Mouse (Mus musculus) stomach, embryonic 15.5 days (tissue): ENCODE results near the gene Tmem43. TPM values are rescaled to one million over a fixed set of nuclear protein-coding genes. Genes with fewer than 3 reads are reported as not detected.

Experiments
- ATAC-seq: fragments of 200-750 bp; cut with Nextera tagmentation; 2 replicates; pipeline ENCODE4 v1.8.0; 2017; ENCODE audit warnings: low read depth, moderate number of reproducible peaks, moderate TSS enrichment; ENCODE audit not compliant: insufficient read depth, low FRiP score
- H3K27ac ChIP-seq: fragments of 300-500 bp; sonication (generic); 2 replicates; pipeline ENCODE4 v1.5.1; 2015; ENCODE audit warnings: mild to moderate bottlenecking, inconsistent platforms
- H3K27me3 ChIP-seq: fragments of 300-500 bp; sonication (generic); replicated peaks from 2 replicates; pipeline ENCODE4 v1.6.1; 2015; ENCODE audit warnings: inconsistent platforms
- H3K36me3 ChIP-seq: fragments of 300-500 bp; sonication (generic); 2 replicates; pipeline ENCODE4 v1.6.1; 2015; ENCODE audit warnings: inconsistent platforms
- H3K4me1 ChIP-seq: fragments of 300-500 bp; sonication (generic); 2 replicates; pipeline ENCODE4 v1.6.1; 2015; ENCODE audit warnings: inconsistent platforms
- H3K4me2 ChIP-seq: fragments of 300-500 bp; sonication (generic); 2 replicates; pipeline ENCODE4 v1.6.1; 2015; ENCODE audit warnings: mild to moderate bottlenecking, inconsistent platforms
- H3K4me3 ChIP-seq: fragments of 300-500 bp; sonication (generic); replicated peaks from 2 replicates; pipeline ENCODE4 v1.5.1; 2015; ENCODE audit warnings: inconsistent platforms
- H3K9ac ChIP-seq: fragments of 300-500 bp; sonication (generic); 2 replicates; pipeline ENCODE4 v1.6.1; 2015; ENCODE audit warnings: inconsistent platforms
- H3K9me3 ChIP-seq: fragments of 300-500 bp; sonication (generic); 2 replicates; pipeline ENCODE4 v1.6.1; 2016; ENCODE audit warnings: inconsistent platforms
- WGBS: fragments of 180-500 bp; shearing (Covaris S2); methylation state at CpG from one replicate; pipeline ENCODE4 v1.1.7; 2015; 5-methylcytosine and 5-hydroxymethylcytosine counted together
- polyA plus RNA-seq: library from polyadenylated mRNA; unstranded; fragments of >200 nt; fragmentation: Nextera tagmentation; extraction: Ambion mirVana; gene quantifications from 2 replicates; pipeline ENCODE4 v1.2.1, GENCODE M21; 2015

Tmem43 gene
- polyA plus RNA-seq = 45.8 and 46.9 TPM in 2 replicates

DNA sequence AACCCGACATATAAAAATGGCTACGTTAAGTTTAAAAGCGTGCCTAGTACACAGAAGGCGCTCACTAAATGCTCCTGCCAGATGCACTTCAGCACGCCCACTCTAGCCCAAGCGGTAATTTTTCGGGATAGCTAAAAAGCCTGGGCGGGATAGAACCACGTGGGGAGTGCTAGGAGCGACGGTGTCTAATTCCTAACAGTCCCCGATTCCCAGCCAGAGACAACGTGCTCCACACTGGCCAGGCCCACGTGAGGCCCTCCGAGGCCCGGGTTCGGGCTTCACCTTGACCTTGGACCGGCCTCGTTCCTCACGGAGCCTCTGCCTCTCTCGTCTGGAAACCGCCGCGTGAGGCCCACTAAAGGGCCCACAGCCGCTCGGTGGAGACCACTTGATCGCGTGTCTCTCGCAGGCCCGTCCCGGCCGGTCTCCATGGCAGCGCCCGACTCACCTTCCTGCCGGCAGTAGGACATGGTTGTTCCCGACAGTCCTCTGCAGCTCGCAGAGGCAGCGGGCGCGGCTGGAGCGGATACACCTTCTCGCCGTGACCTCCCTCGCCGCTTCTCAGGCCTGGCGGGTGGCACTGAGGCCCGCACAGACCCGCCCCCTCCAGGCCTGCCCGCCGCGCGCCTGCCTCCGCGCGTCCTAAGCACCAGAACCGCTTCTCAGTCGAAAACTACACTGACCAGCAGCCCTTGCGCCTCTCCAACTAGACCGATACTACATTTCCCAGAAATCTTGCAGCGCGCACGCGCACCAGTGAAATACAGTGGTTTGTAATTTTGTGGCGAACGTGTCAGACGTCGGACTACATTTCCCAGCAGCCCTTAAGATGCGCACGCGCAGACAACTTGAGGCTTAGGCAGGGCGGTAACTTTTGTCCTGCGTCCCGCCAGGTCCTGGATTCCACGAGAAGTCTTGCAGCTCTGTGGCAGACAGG is at the start of gene Tmem43, which contains the start of gene Chchd4:
Gene Tmem43, plus strand, starts transcription at position 836 of the 937 bp plus-strand sequence.
Gene Chchd4, minus strand, starts transcription at position 679 of the 937 bp plus-strand sequence.
- H3K4me3 ChIP-seq = peak within 1 kb of the TSS; percentile 76
- under 1% methylated on average over 74 of the region's 74 CpGs for WGBS
- ATAC-seq = peak; percentile 97
- H3K4me1 ChIP-seq = peaks cover 13% of the 10 kb centered on the region
- H3K27me3 ChIP-seq = no peaks in the 10 kb centered on the region
- H3K9ac ChIP-seq = peak within 1 kb of the TSS; percentile 78
- H3K27ac ChIP-seq = peak within 1 kb of the TSS; percentile 77
- no peaks in the 10 kb centered on the region for H3K9me3 ChIP-seq
- H3K4me2 ChIP-seq = peak within 1 kb of the TSS; percentile 74
- peaks cover 10% of the 10 kb centered on the region; the same call in 1 of the 2 replicates for H3K36me3 ChIP-seq

GRCm38 (mm10) chr6:91424151-91424550 is 49.4 kb upstream of the Tmem43 start:
- Histone ChIP-seq H3K4me3 (no peak overlapping the region), H3K27ac (no peak overlapping the region), H3K4me2 (no peak overlapping the region), H3K9ac (no peak overlapping the region), H3K27me3 (0 out of 2 replicates have a peak, but pooled peaks cover 3% of the 10 kb centered on the region), H3K4me1 (no peaks in the 10 kb centered on the region), H3K9me3 (no peaks in the 10 kb centered on the region), H3K36me3 (no peaks in the 10 kb centered on the region)
- 39% methylated on average over 4 of the region's 4 CpGs for WGBS
- no peak for ATAC-seq

GRCm38 (mm10) chr6:91440474-91441144 is 32.9 kb upstream of the Tmem43 start:
- H3K27ac ChIP-seq = peak overlapping the region; percentile 48; the same call in 1 of the 2 replicates

DNA sequence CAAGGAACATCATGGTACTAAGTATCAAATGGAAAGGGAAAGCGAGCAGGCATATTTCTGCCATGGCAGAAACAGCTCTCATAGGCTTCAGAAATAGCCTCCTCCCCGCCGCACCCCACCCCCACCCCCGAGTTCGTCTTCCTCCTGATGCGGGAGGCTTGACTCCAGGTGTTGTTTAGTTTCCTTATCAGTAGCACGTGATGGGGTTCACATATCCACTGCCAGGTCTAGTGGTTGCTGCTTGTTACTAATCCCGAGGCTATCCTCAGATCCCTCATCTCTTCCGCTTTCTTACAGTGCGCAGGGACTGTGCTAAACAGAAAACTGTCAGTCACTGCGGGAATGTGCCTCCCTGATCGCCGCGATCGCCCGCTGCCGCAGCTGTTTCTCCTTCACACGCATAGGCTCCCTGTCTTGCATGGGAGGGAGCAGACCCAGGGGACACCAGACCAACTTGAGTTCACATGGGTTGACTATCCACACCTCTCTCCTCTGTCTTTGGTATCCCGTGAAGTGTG is 32.3 kb upstream of the Tmem43 start:
- Histone ChIP-seq H3K36me3 (no peaks in the 10 kb centered on the region), H3K4me2 (peak overlapping the region; percentile 90), H3K9ac (peak overlapping the region; percentile 42; the same call in 1 of the 2 replicates), H3K4me1 (peaks cover 4% of the 10 kb centered on the region; the same call in 1 of the 2 replicates), H3K27ac (peak overlapping the region; percentile 48; the same call in 1 of the 2 replicates), H3K4me3 (peak overlapping the region; percentile 58), H3K27me3 (peaks cover 4% of the 10 kb centered on the region; the same call in 1 of the 2 replicates), H3K9me3 (no peaks in the 10 kb centered on the region)
- 3% methylated on average over 19 of the region's 19 CpGs for WGBS
- peak; percentile 38; the same call in 1 of the 2 replicates for ATAC-seq

More at GRCm38 (mm10) chr6:91440474-91441144, 32.9 kb upstream of the Tmem43 start:
- H3K9ac ChIP-seq = peak overlapping the region; percentile 42; the same call in 1 of the 2 replicates
- ATAC-seq = peak; percentile 91
- peaks cover 4% of the 10 kb centered on the region; the same call in 1 of the 2 replicates for H3K4me1 ChIP-seq
- WGBS = 1% methylated on average over 30 of the region's 30 CpGs
- peak overlapping the region; percentile 90 for H3K4me2 ChIP-seq
- peak overlapping the region; percentile 58 for H3K4me3 ChIP-seq
- peaks cover 4% of the 10 kb centered on the region; the same call in 1 of the 2 replicates for H3K27me3 ChIP-seq
- H3K9me3 ChIP-seq = no peaks in the 10 kb centered on the region
- H3K36me3 ChIP-seq = no peaks in the 10 kb centered on the region

- 77% methylated on average over 3 of the region's 3 CpGs for WGBS
- H3K4me1 ChIP-seq = peaks cover 4% of the 10 kb centered on the region; the same call in 1 of the 2 replicates
- H3K4me3 ChIP-seq = no peak overlapping the region
- H3K4me2 ChIP-seq = no peak overlapping the region
- 0 out of 2 replicates have a peak, but pooled peaks cover 3% of the 10 kb centered on the region for H3K27me3 ChIP-seq
- no peak overlapping the region for H3K9ac ChIP-seq
- no peak overlapping the region for H3K27ac ChIP-seq
- H3K9me3 ChIP-seq = no peaks in the 10 kb centered on the region
- no peaks in the 10 kb centered on the region for H3K36me3 ChIP-seq
- ATAC-seq = no peak
Measured at GRCm38 (mm10) chr6:91445316-91445715, 28.2 kb upstream of the Tmem43 start.

DNA sequence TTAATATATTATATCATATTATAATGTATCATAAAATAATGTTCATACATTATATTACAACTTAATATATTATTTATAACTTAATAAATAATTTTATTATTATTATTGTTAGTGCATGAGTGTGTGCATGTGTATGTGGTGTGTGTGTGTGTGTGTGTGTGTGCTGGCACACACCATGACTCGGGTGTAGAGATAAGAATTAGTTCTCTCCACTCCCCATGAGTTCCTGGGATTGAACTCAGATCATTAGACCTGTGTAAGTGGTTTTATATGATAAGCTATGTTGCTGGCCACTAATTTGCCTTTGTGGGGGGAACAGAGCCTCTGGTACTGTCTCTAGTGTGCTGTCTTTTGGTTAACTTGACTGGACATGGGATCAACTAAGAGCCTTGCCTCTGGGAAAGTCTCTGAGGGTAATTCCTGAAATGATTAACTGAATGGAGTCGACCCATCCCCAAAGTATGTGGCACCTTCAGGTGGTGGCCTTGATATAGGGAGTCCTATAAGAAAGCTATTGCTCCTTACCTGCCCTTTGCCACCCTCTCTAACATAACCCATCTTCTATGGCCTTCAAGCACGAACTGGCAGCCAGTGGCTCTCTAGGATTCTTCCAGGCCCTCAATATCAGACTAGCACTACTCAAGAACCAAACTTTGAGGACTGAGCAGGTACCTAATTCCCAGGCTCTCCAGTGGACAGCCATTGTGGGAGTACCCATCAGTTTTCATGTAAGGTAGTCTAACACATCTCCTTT is 23.9 kb upstream of the Tmem43 start:
- H3K27me3 ChIP-seq = 0 out of 2 replicates have a peak, but pooled peaks cover 3% of the 10 kb centered on the region
- ATAC-seq = no peak
- no peaks in the 10 kb centered on the region for H3K9me3 ChIP-seq
- no peak overlapping the region for H3K27ac ChIP-seq
- no peak overlapping the region for H3K4me2 ChIP-seq
- H3K4me3 ChIP-seq = no peak overlapping the region
- H3K9ac ChIP-seq = no peak overlapping the region
- H3K36me3 ChIP-seq = no peaks in the 10 kb centered on the region
- no peaks in the 10 kb centered on the region for H3K4me1 ChIP-seq
- 39% methylated on average over 3 of the region's 3 CpGs for whole genome bisulfite sequencing

GRCm38 (mm10) chr6:91452056-91452455 is 21.4 kb upstream of the Tmem43 start:
- WGBS = 52% methylated on average over 1 of the region's 1 CpGs

GRCm38 (mm10) chr6:91454546-91454945 is 19.0 kb upstream of the Tmem43 start:
- no peak overlapping the region for H3K4me2 ChIP-seq
- H3K4me3 ChIP-seq = no peak overlapping the region
- no peaks in the 10 kb centered on the region for H3K4me1 ChIP-seq
- no peaks in the 10 kb centered on the region for H3K27me3 ChIP-seq
- no peaks in the 10 kb centered on the region for H3K36me3 ChIP-seq
- no peak overlapping the region for H3K9ac ChIP-seq
- WGBS = 35% methylated on average over 5 of the region's 5 CpGs
- no peak overlapping the region for H3K27ac ChIP-seq
- H3K9me3 ChIP-seq = no peaks in the 10 kb centered on the region
- ATAC-seq = no peak

More at GRCm38 (mm10) chr6:91452056-91452455, 21.4 kb upstream of the Tmem43 start:
- H3K9ac ChIP-seq = no peak overlapping the region
- H3K27ac ChIP-seq = no peak overlapping the region
- H3K36me3 ChIP-seq = no peaks in the 10 kb centered on the region
- no peaks in the 10 kb centered on the region for H3K4me1 ChIP-seq
- 0 out of 2 replicates have a peak, but pooled peaks cover 3% of the 10 kb centered on the region for H3K27me3 ChIP-seq
- no peaks in the 10 kb centered on the region for H3K9me3 ChIP-seq
- H3K4me2 ChIP-seq = no peak overlapping the region
- H3K4me3 ChIP-seq = no peak overlapping the region
- no peak for ATAC-seq

DNA sequence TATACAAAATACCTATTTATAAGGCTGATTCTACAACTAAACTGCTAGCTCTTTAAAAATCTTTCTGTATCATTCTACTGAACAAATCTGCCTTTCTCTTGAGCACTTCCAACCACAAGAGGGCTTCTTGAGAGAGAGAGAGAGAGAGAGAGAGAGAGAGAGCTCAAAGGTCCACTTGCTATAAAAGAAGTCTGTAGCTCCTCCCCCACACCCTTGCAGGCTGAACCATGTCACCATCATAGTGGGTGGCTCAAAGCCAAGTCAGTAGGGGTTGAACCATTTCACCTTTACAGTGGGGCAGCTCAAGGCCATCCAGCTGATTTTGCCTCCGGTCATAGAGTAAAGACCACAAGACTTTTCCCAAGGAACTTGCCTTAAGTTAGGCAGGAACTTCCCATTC is 14.0 kb upstream of the Tmem43 start:
- Histone ChIP-seq H3K4me3 (no peak overlapping the region), H3K27ac (no peak overlapping the region), H3K9me3 (no peaks in the 10 kb centered on the region), H3K36me3 (peaks cover 7% of the 10 kb centered on the region; the same call in 1 of the 2 replicates), H3K9ac (no peak overlapping the region), H3K4me1 (no peaks in the 10 kb centered on the region), H3K27me3 (no peaks in the 10 kb centered on the region), H3K4me2 (no peak overlapping the region)
- ATAC-seq = no peak; the same call in 1 of the 2 replicates
- 74% methylated on average over 1 of the region's 1 CpGs for WGBS

DNA sequence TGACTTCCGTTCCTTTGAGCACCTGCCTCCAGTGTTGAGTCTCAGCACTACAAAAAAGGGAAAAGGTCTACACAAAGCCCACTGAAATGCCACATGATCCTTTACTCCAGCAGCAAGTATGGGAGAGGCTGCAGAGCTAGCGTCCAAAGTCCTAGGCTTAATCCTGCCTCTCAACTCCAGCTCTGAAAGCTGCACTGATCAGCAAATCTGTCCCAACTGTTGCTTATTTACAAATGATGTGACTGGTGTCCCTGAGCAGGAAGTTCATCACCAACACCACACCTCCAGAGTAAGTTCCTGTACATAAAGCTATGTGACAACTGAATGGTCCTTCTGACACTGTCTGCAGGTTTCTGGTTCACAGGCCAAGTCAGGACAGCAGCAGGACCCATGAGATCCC is 7.7 kb upstream of the Tmem43 start:
- no peaks in the 10 kb centered on the region for H3K4me1 ChIP-seq
- no peak overlapping the region for H3K4me3 ChIP-seq
- no peak overlapping the region for H3K4me2 ChIP-seq
- H3K27me3 ChIP-seq = no peaks in the 10 kb centered on the region
- no peak overlapping the region for H3K9ac ChIP-seq
- H3K27ac ChIP-seq = no peak overlapping the region
- ATAC-seq = no peak
- peaks cover 23% of the 10 kb centered on the region for H3K36me3 ChIP-seq
- no peaks in the 10 kb centered on the region for H3K9me3 ChIP-seq
- 89% methylated on average over 2 of the region's 2 CpGs for WGBS

DNA sequence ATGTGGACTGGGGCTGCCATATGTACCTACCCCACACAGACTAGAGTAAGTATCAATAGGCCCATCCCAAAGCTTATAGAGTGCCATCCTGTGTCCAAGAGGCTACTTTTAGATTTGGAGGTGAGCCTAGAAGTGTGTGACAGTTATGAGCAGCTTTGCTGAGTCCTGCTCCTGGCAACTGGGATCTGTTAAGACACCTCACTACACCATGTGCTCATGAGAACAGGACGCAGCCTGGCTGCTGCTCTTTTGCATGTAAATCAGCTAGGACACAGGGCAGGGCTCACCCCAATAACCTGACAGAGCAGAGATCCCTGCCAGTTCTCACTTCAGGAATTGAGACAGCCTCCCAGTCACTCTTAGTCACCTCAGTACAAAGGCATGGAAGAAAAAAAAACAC is 6.4 kb upstream of the Tmem43 start:
- WGBS = 92% methylated on average over 1 of the region's 1 CpGs
- H3K27ac ChIP-seq = no peak overlapping the region
- peaks cover 23% of the 10 kb centered on the region for H3K36me3 ChIP-seq
- no peaks in the 10 kb centered on the region for H3K9me3 ChIP-seq
- ATAC-seq = no peak
- no peaks in the 10 kb centered on the region for H3K27me3 ChIP-seq
- no peak overlapping the region for H3K9ac ChIP-seq
- H3K4me2 ChIP-seq = no peak overlapping the region
- no peak overlapping the region for H3K4me3 ChIP-seq
- H3K4me1 ChIP-seq = peaks cover under 1% of the 10 kb centered on the region; the same call in 1 of the 2 replicates
